Mouse (Mus musculus): ENCODE results near the gene Zc3h12c. TPM values are rescaled to one million over a fixed set of nuclear protein-coding genes. Genes with fewer than 3 reads are reported as not detected.

The Zc3h12c gene
- total and polyA plus RNA-seq, 3 experiments = 1.3 TPM; not detected in 1

- TF ChIP-seq TAL1 (IDR thresholded peaks at IDR 0.05; ENCODE audit: low read length) (0 out of 2 replicates have a peak, but pooled peaks have one; percentile 4), TCF12 (IDR thresholded peaks at IDR 0.05; ENCODE audit: low read depth, low read length) (peak; percentile 95), MXI1 (IDR thresholded peaks at IDR 0.05; ENCODE audit: low read depth, low read length) (peak; percentile 82), NELFE (IDR thresholded peaks at IDR 0.05; ENCODE audit: low read depth, low read length) (no peak)
Measured at GRCm38 (mm10) chr9:52103448-52104224, 64.7 kb downstream of the Zc3h12c start (continued).

GRCm38 (mm10) chr9:52102060-52102844 lies 66.1 kb downstream of the Zc3h12c start:
- Histone ChIP-seq H3K27me3 (ENCODE audit: control insufficient read depth in 1 of 2, insufficient read depth in 2 of 2, low read length in 2 of 2) (no peaks in the 10 kb centered on the region), H3K9ac (ENCODE audit: control insufficient read depth, low read depth, low read length, poor library complexity, severe bottlenecking) (no peak overlapping the region), H3K79me2 (ENCODE audit: control insufficient read depth, insufficient read depth, low read length, poor library complexity) (no peaks in the 10 kb centered on the region), H3K4me1 (ENCODE audit: control insufficient read depth in 1 of 2, insufficient read depth in 2 of 2, low read length in 2 of 2) (peaks cover 21 to 31% of the 10 kb centered on the region in 2 experiments), H3K27ac (ENCODE audit: control insufficient read depth, low read depth, low read length) (peak overlapping the region; percentile 86; the same call in 1 of the 2 replicates), H3K4me3 (ENCODE audit: control insufficient read depth in 1 of 2, insufficient read depth in 1 of 2, low read depth in 2 of 2, low read length in 2 of 2) (no peak overlapping the region), H3K36me3 (ENCODE audit: control insufficient read depth in 1 of 2, insufficient read depth in 2 of 2, low read length in 2 of 2) (peaks cover 0 to 24% of the 10 kb centered on the region in 2 experiments; a peak in 2 of 4 replicates), H3K9me3 (replicated peaks; ENCODE audit: insufficient read depth, low read length) (no peaks in the 10 kb centered on the region)
- no peak for TF ChIP-seq TCF12 (IDR thresholded peaks at IDR 0.05; ENCODE audit: low read depth, low read length)
- TF ChIP-seq USF1 (IDR thresholded peaks at IDR 0.05; ENCODE audit: low read depth, low read length) = peak; percentile 51
- no peak for DNase-seq (ENCODE audit: low read depth, low spot score)

GRCm38 (mm10) chr9:52100426-52100825 lies 67.9 kb downstream of the Zc3h12c start:
- peaks cover 21 to 28% of the 10 kb centered on the region in 2 experiments for H3K4me1 ChIP-seq (ENCODE audit: control insufficient read depth in 1 of 2, insufficient read depth in 2 of 2, low read length in 2 of 2)
- peaks cover 0 to 24% of the 10 kb centered on the region in 2 experiments; a peak in 2 of 4 replicates for H3K36me3 ChIP-seq (ENCODE audit: control insufficient read depth in 1 of 2, insufficient read depth in 2 of 2, low read length in 2 of 2)
- no peaks in the 10 kb centered on the region for H3K27me3 ChIP-seq (ENCODE audit: control insufficient read depth in 1 of 2, insufficient read depth in 2 of 2, low read length in 2 of 2)
- TF ChIP-seq MYB (IDR thresholded peaks at IDR 0.05; ENCODE audit: low read depth, low read length) (no peak), ZNF384 (IDR thresholded peaks at IDR 0.05; ENCODE audit: low read depth, low read length) (no peak), ETS1 (IDR thresholded peaks at IDR 0.05; ENCODE audit: low read depth, low read length) (no peak), MXI1 (IDR thresholded peaks at IDR 0.05; ENCODE audit: low read depth, low read length) (no peak), SIN3A (IDR thresholded peaks at IDR 0.05; ENCODE audit: low read length) (no peak), CHD1 (IDR thresholded peaks at IDR 0.05; ENCODE audit: low read depth, low read length) (no peak), ZKSCAN1 (IDR thresholded peaks at IDR 0.05; ENCODE audit: low read depth, low read length) (no peak)
- no peak overlapping the region for H3K9ac ChIP-seq (ENCODE audit: control insufficient read depth, low read depth, low read length, poor library complexity, severe bottlenecking)
- no peak overlapping the region for H3K4me3 ChIP-seq (ENCODE audit: control insufficient read depth in 1 of 2, insufficient read depth in 1 of 2, low read depth in 2 of 2, low read length in 2 of 2)
- H3K79me2 ChIP-seq (ENCODE audit: control insufficient read depth, insufficient read depth, low read length, poor library complexity) = no peaks in the 10 kb centered on the region
- DNase-seq (ENCODE audit: low read depth, low spot score) = no peak
- no peak overlapping the region for H3K27ac ChIP-seq (ENCODE audit: control insufficient read depth, low read depth, low read length)
- no peaks in the 10 kb centered on the region for H3K9me3 ChIP-seq (replicated peaks; ENCODE audit: insufficient read depth, low read length)

Measured in MEL (cell line).